Mouse (Mus musculus) liver, embryonic 14.5 days (tissue): ENCODE data around the gene Clmn.

ENCODE experiments used
- CTCF ChIP-seq: IDR thresholded peaks from 2 replicates; pipeline ENCODE4 v1.5.1; 2016; ENCODE audit warnings: antibody characterized with exemption, low read depth, control low read depth
- EP300 ChIP-seq: IDR thresholded peaks from 2 replicates; pipeline ENCODE4 v1.6.1; 2016; ENCODE audit warnings: antibody characterized with exemption, low read depth

- TF ChIP-seq CTCF (no peak), EP300 (no peak)
Measured at GRCm38 (mm10) chr12:104733165-104733564, 131.7 kb downstream of the Clmn start.
